Mouse (Mus musculus): ENCODE results near the gene Rabggta. TPM values are rescaled to one million over a fixed set of nuclear protein-coding genes. Genes with fewer than 3 reads are reported as not detected.

Rabggta gene
- polyA plus RNA-seq, 1 experiment, result 84.9 TPM

GRCm38 (mm10) chr14:55709509-55709908 lies 12.6 kb downstream of the Rabggta start:
- H3K4me1 ChIP-seq (replicated peaks; ENCODE audit: control insufficient read depth, insufficient read depth, low read length), result 0 out of 2 replicates have a peak, but pooled peaks cover 5% of the 10 kb centered on the region
- no peaks in the 10 kb centered on the region for H3K36me3 ChIP-seq (ENCODE audit: control insufficient read depth, insufficient read depth, low read length)
- no peak for DNase-seq
- WGBS, result 95% methylated on average over 4 of the region's 4 CpGs
- TF ChIP-seq POLR2A (IDR thresholded peaks at IDR 0.05; ENCODE audit: control insufficient read depth, extremely low read depth, insufficient read depth, low read length, poor library complexity) (no peak), CTCF (IDR thresholded peaks at IDR 0.05; ENCODE audit: borderline replicate concordance, control insufficient read depth, extremely low read depth, insufficient read depth, low read length, poor library complexity) (no peak)
- H3K4me3 ChIP-seq (ENCODE audit: control insufficient read depth, insufficient read depth, low read length), result no peak overlapping the region
- no peak overlapping the region for H3K27ac ChIP-seq (ENCODE audit: control insufficient read depth, insufficient read depth, low read length)
- no peaks in the 10 kb centered on the region for H3K27me3 ChIP-seq (ENCODE audit: control insufficient read depth, insufficient read depth, low read length)

- no peaks in the 10 kb centered on the region for H3K36me3 ChIP-seq (ENCODE audit: control insufficient read depth, insufficient read depth, low read length)
- no peaks in the 10 kb centered on the region for H3K27me3 ChIP-seq (ENCODE audit: control insufficient read depth, insufficient read depth, low read length)
- H3K27ac ChIP-seq (ENCODE audit: control insufficient read depth, insufficient read depth, low read length), result no peak overlapping the region
- over 99% methylated on average over 5 of the region's 5 CpGs for WGBS
- no peak for DNase-seq
- no peaks in the 10 kb centered on the region for H3K4me1 ChIP-seq (replicated peaks; ENCODE audit: control insufficient read depth, insufficient read depth, low read length)
- H3K4me3 ChIP-seq (ENCODE audit: control insufficient read depth, insufficient read depth, low read length), result no peak overlapping the region
- TF ChIP-seq POLR2A (IDR thresholded peaks at IDR 0.05; ENCODE audit: control insufficient read depth, extremely low read depth, insufficient read depth, low read length, poor library complexity) (no peak), CTCF (IDR thresholded peaks at IDR 0.05; ENCODE audit: borderline replicate concordance, control insufficient read depth, extremely low read depth, insufficient read depth, low read length, poor library complexity) (no peak)
Observed at GRCm38 (mm10) chr14:55707397-55707796, 14.7 kb downstream of the Rabggta start.

GRCm38 (mm10) chr14:55706051-55706600 lies 15.9 kb downstream of the Rabggta start:
- no peak for TF ChIP-seq POLR2A (IDR thresholded peaks at IDR 0.05; ENCODE audit: control insufficient read depth, extremely low read depth, insufficient read depth, low read length, poor library complexity)
- no peak for TF ChIP-seq CTCF (IDR thresholded peaks at IDR 0.05; ENCODE audit: borderline replicate concordance, control insufficient read depth, extremely low read depth, insufficient read depth, low read length, poor library complexity)
- WGBS, result 92% methylated on average over 8 of the region's 8 CpGs
- Histone ChIP-seq H3K27ac (ENCODE audit: control insufficient read depth, insufficient read depth, low read length) (no peak overlapping the region), H3K4me3 (ENCODE audit: control insufficient read depth, insufficient read depth, low read length) (no peak overlapping the region), H3K4me1 (replicated peaks; ENCODE audit: control insufficient read depth, insufficient read depth, low read length) (no peaks in the 10 kb centered on the region), H3K27me3 (ENCODE audit: control insufficient read depth, insufficient read depth, low read length) (no peaks in the 10 kb centered on the region), H3K36me3 (ENCODE audit: control insufficient read depth, insufficient read depth, low read length) (no peaks in the 10 kb centered on the region)
- no peak for DNase-seq

GRCm38 (mm10) chr14:55702761-55703160 lies 19.3 kb downstream of the Rabggta start:
- DNase-seq, result no peak
- no peak overlapping the region for H3K4me3 ChIP-seq (ENCODE audit: control insufficient read depth, insufficient read depth, low read length)
- H3K27me3 ChIP-seq (ENCODE audit: control insufficient read depth, insufficient read depth, low read length), result no peaks in the 10 kb centered on the region
- WGBS, result 90% methylated on average over 6 of the region's 6 CpGs
- H3K4me1 ChIP-seq (replicated peaks; ENCODE audit: control insufficient read depth, insufficient read depth, low read length), result no peaks in the 10 kb centered on the region
- TF ChIP-seq CTCF (IDR thresholded peaks at IDR 0.05; ENCODE audit: borderline replicate concordance, control insufficient read depth, extremely low read depth, insufficient read depth, low read length, poor library complexity), result no peak
- H3K36me3 ChIP-seq (ENCODE audit: control insufficient read depth, insufficient read depth, low read length), result no peaks in the 10 kb centered on the region
- H3K27ac ChIP-seq (ENCODE audit: control insufficient read depth, insufficient read depth, low read length), result no peak overlapping the region

- no peak for DNase-seq
- H3K4me1 ChIP-seq (replicated peaks; ENCODE audit: control insufficient read depth, insufficient read depth, low read length), result no peaks in the 10 kb centered on the region
- H3K27ac ChIP-seq (ENCODE audit: control insufficient read depth, insufficient read depth, low read length), result no peak overlapping the region
- TF ChIP-seq POLR2A (IDR thresholded peaks at IDR 0.05; ENCODE audit: control insufficient read depth, extremely low read depth, insufficient read depth, low read length, poor library complexity), result no peak
- TF ChIP-seq CTCF (IDR thresholded peaks at IDR 0.05; ENCODE audit: borderline replicate concordance, control insufficient read depth, extremely low read depth, insufficient read depth, low read length, poor library complexity), result no peak
- H3K4me3 ChIP-seq (ENCODE audit: control insufficient read depth, insufficient read depth, low read length), result no peak overlapping the region
- H3K36me3 ChIP-seq (ENCODE audit: control insufficient read depth, insufficient read depth, low read length), result no peaks in the 10 kb centered on the region
- 88% methylated on average over 9 of the region's 9 CpGs for WGBS
- H3K27me3 ChIP-seq (ENCODE audit: control insufficient read depth, insufficient read depth, low read length), result no peaks in the 10 kb centered on the region
Observed at GRCm38 (mm10) chr14:55701131-55701530, 20.9 kb downstream of the Rabggta start.

GRCm38 (mm10) chr14:55697226-55697625 lies 24.8 kb downstream of the Rabggta start:
- Histone ChIP-seq H3K27me3 (ENCODE audit: control insufficient read depth, insufficient read depth, low read length) (no peaks in the 10 kb centered on the region), H3K36me3 (ENCODE audit: control insufficient read depth, insufficient read depth, low read length) (no peaks in the 10 kb centered on the region), H3K4me3 (ENCODE audit: control insufficient read depth, insufficient read depth, low read length) (no peak overlapping the region), H3K27ac (ENCODE audit: control insufficient read depth, insufficient read depth, low read length) (no peak overlapping the region), H3K4me1 (replicated peaks; ENCODE audit: control insufficient read depth, insufficient read depth, low read length) (no peaks in the 10 kb centered on the region)
- TF ChIP-seq POLR2A (IDR thresholded peaks at IDR 0.05; ENCODE audit: control insufficient read depth, extremely low read depth, insufficient read depth, low read length, poor library complexity), result no peak
- TF ChIP-seq CTCF (IDR thresholded peaks at IDR 0.05; ENCODE audit: borderline replicate concordance, control insufficient read depth, extremely low read depth, insufficient read depth, low read length, poor library complexity), result no peak
- WGBS, result 69% methylated on average over 4 of the region's 4 CpGs
- DNase-seq, result no peak

GRCm38 (mm10) chr14:55689433-55689832 lies 32.6 kb downstream of the Rabggta start:
- 74% methylated on average over 10 of the region's 10 CpGs for WGBS
- TF ChIP-seq CTCF (IDR thresholded peaks at IDR 0.05; ENCODE audit: borderline replicate concordance, control insufficient read depth, extremely low read depth, insufficient read depth, low read length, poor library complexity), result no peak
- no peak for DNase-seq
- H3K4me1 ChIP-seq (replicated peaks; ENCODE audit: control insufficient read depth, insufficient read depth, low read length), result no peaks in the 10 kb centered on the region
- no peaks in the 10 kb centered on the region for H3K36me3 ChIP-seq (ENCODE audit: control insufficient read depth, insufficient read depth, low read length)
- no peaks in the 10 kb centered on the region for H3K27me3 ChIP-seq (ENCODE audit: control insufficient read depth, insufficient read depth, low read length)
- H3K4me3 ChIP-seq (ENCODE audit: control insufficient read depth, insufficient read depth, low read length), result no peak overlapping the region
- no peak overlapping the region for H3K27ac ChIP-seq (ENCODE audit: control insufficient read depth, insufficient read depth, low read length)
